Mouse (Mus musculus): Measurements from ENCODE around the gene Rcn3.

- no peak for TF ChIP-seq POLR2A (IDR thresholded peaks at IDR 0.05; ENCODE audit: insufficient read length, low read depth)
- TF ChIP-seq MYOD1 (IDR thresholded peaks at IDR 0.05; ENCODE audit: control insufficient read depth in 1 of 3, insufficient read length in 2 of 3, low read depth in 2 of 3), result no peak
- TF ChIP-seq TCF3 (IDR thresholded peaks at IDR 0.05; ENCODE audit: insufficient read length, low read depth), result no peak
- TF ChIP-seq POLR2AphosphoS2 (IDR thresholded peaks at IDR 0.05; ENCODE audit: insufficient read length, low read depth), result no peak
- no peak for TF ChIP-seq E2F4 (IDR thresholded peaks at IDR 0.05; ENCODE audit: insufficient read depth)
- no peak for TF ChIP-seq MAX (IDR thresholded peaks at IDR 0.05; ENCODE audit: low read depth)
- TF ChIP-seq MYOG (IDR thresholded peaks at IDR 0.05; ENCODE audit: control insufficient read depth in 1 of 3, insufficient read depth in 1 of 3, insufficient read length in 2 of 3, low read depth in 2 of 3), result no peak
- no peak for TF ChIP-seq SRF (IDR thresholded peaks at IDR 0.05; ENCODE audit: control insufficient read depth, insufficient read length, low read depth)
- TF ChIP-seq USF1 (IDR thresholded peaks at IDR 0.05; ENCODE audit: low read depth), result no peak
These were observed 39.2 kb downstream of the Rcn3 start, which contains the start of gene Prr12 for GRCm38 (mm10) chr7:45052862-45053116.

Measured in myocyte (in vitro differentiated cells).